Comparison of ENCODE assay signal across 24 mouse cellular contexts in genomic region chr3:101310977-101311376, GRCm38 (mm10). TPM values are rescaled to one million over a fixed set of nuclear protein-coding genes. Genes with fewer than 3 reads are reported as not detected.
DNase-seq lines count a peak whose midpoint lies in the region; ATAC-seq and TF ChIP-seq lines count a peak whose summit lies in the region.
"Had no signal": no experiment of that assay in that cellular context is flagged by ENCODE, and none has a peak within 500 bp of the region (broad histone marks: within the 10 kb centered on the region; RNA-seq: fewer than 3 reads in every experiment).

No protein-coding gene starts in this region.

- no peak for TF ChIP-seq EP300 in lung, postnatal 0 days (IDR thresholded peaks at IDR 0.05)

- no peak for DNase-seq in lung, postnatal 0 days (ENCODE audit: low spot score)
- no peak for DNase-seq in lung, postnatal 25 days (ENCODE audit: low spot score)
- DNase-seq in kidney, adult 9 months = peak; percentile 51
- peak; percentile 56 to 73 for DNase-seq in kidney, postnatal 25 days
- no peak for DNase-seq in frontal cortex, postnatal 25 days (ENCODE audit: low spot score in 2 of 2)
- no peak for DNase-seq in adrenal gland, postnatal 25 days
- no peak for DNase-seq in cerebellum, adult 18-20 months
- DNase-seq in layer of hippocampus, postnatal 14 days (ENCODE audit: low spot score in 2 of 2) = no peak
- DNase-seq: adrenal gland, adult 8-10 months; cerebellum, postnatal 14 days; heart, adult 18-20 months; heart, postnatal 36 days; liver, postnatal 0 days; lung, postnatal 14 days; thymus, postnatal 36 days had no signal

- no peak overlapping the region for H3K27ac ChIP-seq in lung, postnatal 0 days (ENCODE audit: low read length)
- H3K27ac ChIP-seq: embryonic facial prominence, embryonic 15.5 days; hindbrain, embryonic 14.5 days; left cerebral cortex, adult 2 months; limb, embryonic 10.5 days; midbrain, embryonic 10.5 days had no signal

- WGBS in lung, postnatal 0 days = 48% methylated on average over 9 of the region's 9 CpGs

- ATAC-seq in lung, postnatal 0 days = peak; percentile 50; the same call in 1 of the 2 replicates
- ATAC-seq: liver, postnatal 0 days had no signal

- no peaks in the 10 kb centered on the region for H3K9me3 ChIP-seq in lung, postnatal 0 days (ENCODE audit: low read length)
- H3K9me3 ChIP-seq: embryonic facial prominence, embryonic 15.5 days; limb, embryonic 10.5 days; midbrain, embryonic 10.5 days had no signal

- no peaks in the 10 kb centered on the region for H3K36me3 ChIP-seq in lung, postnatal 0 days (ENCODE audit: insufficient read depth, low read length)
- H3K36me3 ChIP-seq: embryonic facial prominence, embryonic 15.5 days; limb, embryonic 10.5 days; midbrain, embryonic 10.5 days had no signal

- H3K4me3 ChIP-seq in lung, postnatal 0 days (ENCODE audit: low read depth, low read length) = no peak overlapping the region
- H3K4me3 ChIP-seq: embryonic facial prominence, embryonic 15.5 days; left cerebral cortex, adult 2 months; limb, embryonic 10.5 days; midbrain, embryonic 10.5 days had no signal

- no peaks in the 10 kb centered on the region for H3K4me1 ChIP-seq in lung, postnatal 0 days (ENCODE audit: insufficient read depth, low read depth, low read length)
- H3K4me1 ChIP-seq: midbrain, embryonic 10.5 days had no signal

- H3K27me3 ChIP-seq in lung, postnatal 0 days (replicated peaks; ENCODE audit: insufficient read depth, low read length) = no peaks in the 10 kb centered on the region
- H3K27me3 ChIP-seq: embryonic facial prominence, embryonic 15.5 days had no signal

- no peak overlapping the region for H3K9ac ChIP-seq in lung, postnatal 0 days (replicated peaks; ENCODE audit: low read depth)
- H3K9ac ChIP-seq: embryonic facial prominence, embryonic 15.5 days; hindbrain, embryonic 14.5 days; liver, postnatal 0 days had no signal

- no peak for TF ChIP-seq CTCF in lung, postnatal 0 days (IDR thresholded peaks at IDR 0.05)

- H3K4me2 ChIP-seq in lung, postnatal 0 days (replicated peaks; ENCODE audit: low read depth, low read length) = no peak overlapping the region
- H3K4me2 ChIP-seq: embryonic facial prominence, embryonic 15.5 days; hindbrain, embryonic 14.5 days had no signal

RNA-seq across cellular contexts. Expression of gene Cd2, which starts 23.2 kb away (rescaled TPM):
- 1.2 and 2.2 TPM in 2 replicates for polyA plus RNA-seq in lung, postnatal 0 days (2015; fragmentation: Nextera tagmentation; extraction: Ambion mirVana)
- total RNA-seq in adrenal gland, postnatal 25 days (2021) = 0.33 TPM in 1 of 2 replicates, not detected in the other
- total RNA-seq in layer of hippocampus, postnatal 14 days (2021) = not detected
- total RNA-seq: gastrocnemius, adult 8-10 months; left cerebral cortex, adult 2 months; MEL had no signal
- polyA plus RNA-seq: heart, embryonic 14.5 days; hindbrain, embryonic 14.5 days; limb, embryonic 10.5 days; neural tube, embryonic 11.5 days had no signal

Comparison
In these comparisons a context has a peak if more than half of its experiments do, and no peak if none do; other contexts are left out.
1. DNase-seq: peak in kidney, adult 9 months (single experiment) and kidney, postnatal 25 days (2 of 2); none in lung, postnatal 0 days (single experiment), lung, postnatal 25 days (single experiment), frontal cortex, postnatal 25 days (0 of 2), adrenal gland, postnatal 25 days (single experiment), cerebellum, adult 18-20 months (0 of 2) and layer of hippocampus, postnatal 14 days (0 of 2).